Mouse (Mus musculus) adrenal gland, adult 18-20 months (tissue): ENCODE data around the gene Gpa33. TPM values are rescaled to one million over a fixed set of nuclear protein-coding genes. Genes with fewer than 3 reads are reported as not detected.
"Not testable (repeated sequence)": the region's sequence is repeated elsewhere in the genome, so short reads cannot be mapped to it uniquely, and the experiment has no call there.

ENCODE experiments used
- DNase-seq, 2 experiments: peaks; one replicate each; pipeline ENCODE4 v3.0.0; 2021 to 2022; ENCODE audit warnings: low spot score in 2 of 2
- total RNA-seq, 2 experiments: library from RNA; stranded (reverse); gene quantifications; 1 replicate in 1 of 2; 2 replicates in 1 of 2; pipeline ENCODE4 v1.2.3; 2021

Gene Gpa33
- total RNA-seq, 2 experiments from 2014 or later: 0.17 TPM; not detected in 1

DNA sequence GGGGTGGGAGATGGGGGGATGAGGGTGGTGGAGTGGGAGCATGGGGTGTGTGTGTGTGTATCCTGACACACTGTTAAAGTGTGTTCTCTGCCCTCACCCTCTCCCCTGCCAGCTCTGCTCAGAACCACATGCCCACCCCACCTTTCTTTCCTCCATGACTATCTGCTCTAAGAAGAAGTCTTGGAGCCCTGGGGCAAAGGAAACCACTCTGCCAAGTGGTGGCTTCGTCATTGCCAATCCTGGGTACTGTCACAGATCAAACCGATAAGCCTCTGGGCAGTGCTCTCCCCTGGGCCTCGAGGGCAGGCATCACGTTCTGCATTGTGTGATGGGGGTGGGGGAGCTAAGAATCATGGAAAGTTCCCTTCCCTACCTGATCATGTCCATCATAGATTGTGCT, 2.3 kb downstream of the Gpa33 start:
- DNase-seq: no peak

DNA sequence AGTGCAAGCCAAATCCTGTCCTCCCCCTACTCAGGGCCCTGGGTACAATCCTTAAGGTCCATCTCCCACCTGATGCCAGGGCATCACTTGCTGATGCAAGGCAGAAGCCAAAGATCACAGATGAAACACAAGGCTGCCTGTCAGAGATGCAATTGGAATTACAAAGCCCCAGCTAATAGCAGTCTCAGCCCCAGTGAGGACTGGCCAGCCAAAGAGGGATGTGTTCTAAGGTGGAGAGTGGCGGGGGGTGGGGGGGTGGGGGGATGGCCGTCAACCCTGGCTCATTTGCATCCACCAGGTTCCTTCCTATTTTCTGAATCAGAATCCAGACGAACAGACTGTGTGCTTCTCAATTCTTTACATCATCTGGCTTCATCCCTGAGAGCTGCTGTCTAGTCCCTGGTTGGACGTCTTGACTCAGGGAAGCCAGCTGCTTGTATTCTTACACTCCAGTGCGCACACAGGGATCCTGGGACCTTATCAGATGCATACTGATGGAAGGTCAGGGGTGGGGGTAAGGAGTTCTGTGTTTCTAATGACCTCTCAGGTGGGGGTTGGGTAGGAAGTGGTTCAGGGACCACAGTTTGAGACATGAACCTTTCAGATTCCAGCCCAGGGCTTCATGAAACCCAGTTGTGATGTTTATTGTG, 5.2 kb downstream of the Gpa33 start:
- no peak for DNase-seq

DNA sequence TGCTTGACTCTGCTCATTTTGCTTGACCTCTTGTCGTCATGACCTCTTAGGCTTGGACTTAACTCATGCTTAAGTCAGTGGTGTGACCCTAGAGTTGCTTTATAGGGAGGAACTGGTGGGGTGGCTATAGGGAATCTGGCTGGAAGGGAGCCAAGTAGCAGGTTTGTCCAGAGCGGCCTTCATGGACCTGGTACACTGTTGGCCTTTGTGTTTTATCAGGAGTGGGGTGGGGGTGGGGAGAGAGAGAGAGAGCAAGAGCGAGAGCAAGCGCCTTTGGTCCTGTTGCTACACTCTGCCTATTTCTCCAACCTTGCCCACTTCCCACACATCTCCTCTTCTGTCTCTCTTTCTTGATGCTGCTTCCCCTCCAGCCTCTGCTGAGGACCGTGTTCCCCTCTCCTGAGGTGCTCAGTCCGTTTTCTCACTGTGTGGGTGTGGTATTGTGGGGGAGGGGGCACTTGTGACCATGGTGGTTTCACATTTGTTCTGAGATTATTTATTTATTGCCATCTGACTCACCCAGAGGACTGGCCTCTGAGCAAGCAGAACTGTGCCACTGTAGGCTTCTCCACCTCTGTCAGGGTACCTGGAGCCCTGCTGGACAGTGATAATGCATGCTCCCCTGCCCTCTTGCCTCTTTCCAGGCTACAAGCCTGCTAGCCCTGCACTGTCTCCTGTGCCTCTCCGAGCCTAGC, 7.4 kb downstream of the Gpa33 start:
- peak; percentile 43 to 47 for DNase-seq

DNA sequence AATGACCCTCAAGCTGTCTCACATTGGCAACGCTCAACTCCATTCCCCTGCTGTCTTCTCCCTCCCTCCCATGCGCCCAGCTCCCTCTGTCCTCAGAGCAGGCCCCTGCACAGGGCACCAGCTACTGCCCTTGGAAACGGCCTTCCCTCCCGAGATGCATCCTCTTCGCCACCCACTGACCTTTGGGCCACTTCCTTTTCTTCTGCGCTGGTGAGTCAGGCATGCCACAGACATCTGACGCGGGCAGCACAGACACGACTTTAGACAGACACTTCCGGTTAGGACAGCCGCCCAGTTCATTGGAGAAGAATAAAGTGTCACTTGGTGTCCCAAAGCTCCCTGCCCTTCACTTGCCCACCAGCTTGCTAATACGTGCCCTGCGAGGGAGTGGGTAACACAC, 8.1 kb downstream of the Gpa33 start:
- peak; percentile 55 to 61 for DNase-seq

DNA sequence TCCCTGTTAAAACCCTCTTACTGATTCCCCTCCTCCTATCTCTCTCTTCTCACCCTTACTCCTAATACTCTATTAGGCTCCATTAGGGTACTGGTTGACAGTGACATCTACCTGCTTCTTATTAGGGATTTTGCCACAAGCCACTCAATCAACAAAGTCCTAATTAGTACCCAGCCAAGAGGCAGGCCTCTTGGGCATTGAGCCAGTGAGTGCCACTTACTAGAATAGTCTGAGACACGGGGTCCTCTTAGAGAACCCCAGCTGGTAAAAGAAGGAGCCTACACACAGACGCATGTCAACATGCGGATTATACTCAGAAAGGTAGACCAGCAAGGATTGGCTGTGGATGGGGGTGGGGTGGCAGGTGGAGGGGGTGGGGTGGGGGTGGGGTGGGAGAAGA, 9.1 kb downstream of the Gpa33 start:
- DNase-seq: no peak

DNA sequence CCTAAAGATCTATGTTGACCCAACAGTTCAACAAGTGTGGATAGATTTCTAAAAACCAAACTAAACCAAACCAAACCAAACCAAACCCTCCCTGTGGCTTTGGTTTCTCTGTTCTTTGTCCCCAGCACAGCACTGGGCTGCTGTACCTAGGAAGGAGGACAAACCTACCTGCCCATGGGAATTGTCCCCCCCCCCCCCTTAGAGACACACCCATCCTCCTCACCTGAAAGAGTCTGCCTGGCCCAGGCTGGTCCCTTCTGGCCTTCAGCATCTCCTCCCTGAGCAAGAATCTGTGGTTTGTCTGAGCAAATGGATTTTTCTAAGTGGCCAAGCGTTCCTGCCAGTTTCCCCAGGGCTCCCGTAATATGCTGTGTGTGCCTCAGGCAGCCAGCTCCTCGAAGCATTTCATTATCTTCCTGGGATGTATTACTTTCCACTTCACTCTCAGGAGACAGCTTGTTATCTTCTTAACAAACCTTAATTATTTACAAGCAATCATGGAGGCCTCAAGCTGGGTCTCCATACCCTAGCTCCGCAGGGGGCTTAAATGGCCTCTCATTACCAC, 9.7 kb downstream of the Gpa33 start:
- DNase-seq: no peak

DNA sequence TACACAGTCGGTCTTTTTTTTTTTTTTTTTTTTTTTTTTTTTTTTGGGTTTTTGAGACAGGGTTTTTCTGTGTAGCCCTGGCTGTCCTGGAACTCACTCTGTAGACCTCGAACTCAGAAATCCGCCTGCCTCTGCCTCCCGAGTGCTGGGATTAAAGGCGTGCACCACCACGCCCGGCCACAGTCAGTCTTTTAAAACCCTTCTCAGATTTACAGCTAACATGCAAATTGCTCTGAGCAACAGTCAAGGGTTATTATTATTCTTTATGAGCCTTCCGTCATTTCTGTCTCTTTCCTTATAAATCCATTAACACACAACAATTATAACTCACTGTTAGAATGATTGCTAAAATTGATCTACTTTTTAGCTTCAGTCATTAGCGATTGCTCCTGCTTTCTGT, 11.8 kb downstream of the Gpa33 start:
- not testable (repeated sequence) for DNase-seq

DNA sequence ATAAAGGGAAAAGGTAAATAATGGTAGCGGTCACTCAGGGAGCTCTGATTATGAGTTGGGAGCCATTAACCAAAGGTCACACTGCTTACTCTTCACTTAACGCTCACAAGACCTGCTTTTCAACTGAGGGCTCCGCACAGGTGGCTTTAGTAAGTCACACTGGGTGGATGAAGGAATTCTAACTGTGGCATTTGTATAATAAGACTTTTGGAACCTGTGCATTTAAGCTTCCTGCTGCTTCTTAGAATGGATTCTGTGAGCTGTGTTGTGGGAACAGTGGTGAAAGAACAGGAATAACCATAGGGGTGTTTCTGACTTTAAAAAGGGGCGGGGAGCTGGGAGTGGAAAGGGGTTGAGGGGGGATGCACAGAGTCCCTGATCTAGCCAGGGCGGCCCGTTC, 12.3 kb downstream of the Gpa33 start:
- no peak for DNase-seq

DNA sequence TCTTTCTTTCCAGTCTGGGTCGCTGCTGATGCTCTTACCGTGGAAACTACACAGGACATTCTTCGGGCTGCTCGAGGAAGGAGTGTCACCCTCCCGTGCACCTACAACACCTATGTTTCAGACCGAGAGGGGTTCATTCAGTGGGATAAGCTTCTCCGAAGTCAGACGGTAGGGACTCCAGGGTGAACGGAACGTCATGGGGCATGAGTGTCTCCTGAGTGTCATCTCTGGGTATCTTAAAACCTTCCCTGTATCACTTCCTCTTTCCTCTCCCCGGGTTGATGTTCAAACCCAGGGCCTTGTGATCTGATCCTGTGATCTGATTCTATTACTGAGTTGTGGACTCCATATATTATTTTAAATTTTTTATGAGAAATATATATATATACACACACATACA, 16.6 kb downstream of the Gpa33 start:
- DNase-seq: no peak

DNA sequence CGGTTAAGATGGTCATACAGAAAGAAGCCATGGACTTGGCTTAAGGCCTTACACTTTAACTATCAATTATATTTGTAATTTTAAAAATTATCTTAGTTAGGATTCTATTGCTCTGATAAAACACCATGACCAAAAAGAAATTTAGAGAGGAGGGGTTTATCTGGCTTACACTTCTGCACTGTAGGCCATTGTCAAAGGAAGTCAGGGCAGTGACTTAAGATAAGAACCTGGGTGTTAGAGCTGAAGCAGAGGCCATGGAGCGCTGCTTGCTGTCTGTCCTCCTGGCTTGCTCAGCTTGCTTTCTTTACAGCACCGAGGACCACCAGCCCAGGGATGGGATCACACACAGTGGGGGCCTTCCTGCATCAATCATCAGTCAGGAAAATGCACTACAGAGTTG, 17.6 kb downstream of the Gpa33 start:
- DNase-seq: no peak

DNA sequence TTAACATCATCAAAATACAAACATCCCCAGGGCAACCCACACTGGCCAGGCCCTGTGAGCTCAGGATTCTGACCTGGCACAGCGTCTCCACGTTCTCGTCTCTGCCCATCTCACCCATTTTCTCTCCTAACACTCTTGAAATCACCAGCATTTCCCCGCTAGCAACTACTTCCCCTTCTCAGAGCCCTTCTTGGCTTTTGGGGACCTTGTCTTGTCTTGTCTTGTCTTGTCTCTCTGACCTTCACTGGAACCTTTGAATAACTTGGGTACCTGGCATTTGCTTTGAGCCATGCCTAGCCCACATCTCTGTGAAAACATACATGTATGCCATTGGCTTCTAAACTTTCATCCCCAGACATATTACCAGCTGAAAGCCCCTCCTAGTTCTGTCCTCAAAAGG, 19.4 kb downstream of the Gpa33 start:
- DNase-seq: no peak

DNA sequence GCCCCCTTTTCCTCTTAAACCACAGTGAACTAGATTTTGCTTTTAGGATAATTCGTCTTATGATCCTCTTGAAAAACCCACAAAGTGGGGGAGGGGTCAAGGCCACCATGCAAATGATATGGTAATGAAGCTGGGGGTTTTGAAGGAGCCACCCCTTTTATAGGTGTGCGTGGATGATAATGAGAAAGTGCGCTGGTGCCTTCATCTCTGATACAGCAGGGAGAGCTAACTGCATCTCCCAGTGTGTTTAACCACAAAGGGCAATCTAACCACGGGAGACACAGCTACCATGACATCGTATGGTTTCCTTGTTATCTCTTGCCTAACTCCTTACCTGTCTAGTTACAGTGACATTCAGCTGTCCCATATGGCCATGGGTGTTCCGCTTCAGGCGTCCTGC, 20.0 kb downstream of the Gpa33 start:
- no peak for DNase-seq

DNA sequence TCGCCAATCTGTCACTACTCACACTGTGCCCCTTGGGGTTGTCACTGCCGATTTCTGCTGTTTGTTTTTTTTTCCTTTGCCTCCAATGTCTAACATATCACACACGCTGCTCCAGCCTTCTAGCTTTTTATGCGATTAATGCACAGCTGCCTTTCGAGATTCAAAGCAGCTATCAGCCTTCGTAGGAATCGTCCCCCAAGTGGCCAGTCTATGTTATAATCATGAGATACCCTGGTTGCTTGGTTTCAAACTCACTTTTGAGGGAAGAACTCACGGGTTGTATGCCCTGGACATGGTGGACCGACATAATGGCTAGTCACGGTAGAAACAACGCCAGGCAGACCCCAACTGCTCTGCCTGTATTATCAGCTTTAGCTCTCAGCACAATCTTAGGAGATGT, 21.3 kb downstream of the Gpa33 start:
- no peak for DNase-seq

DNA sequence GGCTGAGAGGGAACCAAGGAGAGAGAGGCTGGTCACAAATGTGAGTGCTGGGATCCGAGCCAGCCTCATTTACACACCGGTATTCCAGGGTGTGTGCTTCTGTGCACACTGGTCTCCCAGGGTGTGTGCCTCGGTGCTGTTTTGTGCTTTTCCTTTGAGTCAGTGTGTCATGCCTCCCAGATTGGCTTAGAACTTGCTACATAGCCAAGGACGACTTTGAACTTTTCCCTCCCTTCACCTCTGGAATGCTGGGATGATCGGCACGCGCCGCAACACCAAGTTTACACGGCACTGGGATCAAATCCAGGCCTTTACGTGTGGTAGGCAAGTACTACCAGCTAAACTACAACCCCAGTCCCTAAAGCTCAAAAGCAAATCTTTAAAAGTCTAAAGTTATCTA, 22.0 kb downstream of the Gpa33 start:
- no peak for DNase-seq

DNA sequence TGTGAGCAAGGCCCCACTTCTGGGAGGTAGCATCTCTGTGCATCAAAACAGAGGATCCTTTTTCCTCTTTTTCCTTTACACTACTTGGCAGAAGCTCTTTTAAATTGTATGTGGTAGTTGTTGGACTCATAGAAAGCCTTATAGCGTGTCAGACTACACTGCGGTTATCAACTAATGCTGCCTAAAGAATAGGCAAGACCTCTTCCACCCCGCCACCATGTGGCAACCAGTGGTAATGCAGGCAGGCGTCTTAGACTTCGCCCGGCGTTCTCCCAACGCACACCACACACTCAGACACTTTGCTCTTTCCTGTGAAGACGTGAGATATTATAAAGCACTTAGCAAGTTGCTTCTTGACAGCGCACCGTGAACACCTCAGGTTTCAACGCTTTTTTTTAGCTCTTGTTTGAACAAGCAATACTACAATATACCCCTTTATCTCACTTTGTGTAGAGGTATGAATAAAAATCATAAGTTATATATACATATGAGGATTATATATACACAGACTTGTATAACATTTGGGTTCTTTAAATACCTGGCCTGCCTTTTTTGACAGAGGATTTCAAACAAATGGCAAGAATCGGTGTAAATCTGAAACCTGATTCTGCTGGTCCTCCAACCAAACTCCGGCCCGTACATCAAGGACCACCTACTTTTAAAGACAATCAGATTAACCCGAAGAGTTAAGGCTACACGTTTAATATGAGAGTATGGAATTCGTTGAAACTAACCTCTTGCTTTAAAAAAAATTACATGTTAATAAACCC, 23.5 kb downstream of the Gpa33 start:
- peak; percentile 89 to 92 for DNase-seq

DNA sequence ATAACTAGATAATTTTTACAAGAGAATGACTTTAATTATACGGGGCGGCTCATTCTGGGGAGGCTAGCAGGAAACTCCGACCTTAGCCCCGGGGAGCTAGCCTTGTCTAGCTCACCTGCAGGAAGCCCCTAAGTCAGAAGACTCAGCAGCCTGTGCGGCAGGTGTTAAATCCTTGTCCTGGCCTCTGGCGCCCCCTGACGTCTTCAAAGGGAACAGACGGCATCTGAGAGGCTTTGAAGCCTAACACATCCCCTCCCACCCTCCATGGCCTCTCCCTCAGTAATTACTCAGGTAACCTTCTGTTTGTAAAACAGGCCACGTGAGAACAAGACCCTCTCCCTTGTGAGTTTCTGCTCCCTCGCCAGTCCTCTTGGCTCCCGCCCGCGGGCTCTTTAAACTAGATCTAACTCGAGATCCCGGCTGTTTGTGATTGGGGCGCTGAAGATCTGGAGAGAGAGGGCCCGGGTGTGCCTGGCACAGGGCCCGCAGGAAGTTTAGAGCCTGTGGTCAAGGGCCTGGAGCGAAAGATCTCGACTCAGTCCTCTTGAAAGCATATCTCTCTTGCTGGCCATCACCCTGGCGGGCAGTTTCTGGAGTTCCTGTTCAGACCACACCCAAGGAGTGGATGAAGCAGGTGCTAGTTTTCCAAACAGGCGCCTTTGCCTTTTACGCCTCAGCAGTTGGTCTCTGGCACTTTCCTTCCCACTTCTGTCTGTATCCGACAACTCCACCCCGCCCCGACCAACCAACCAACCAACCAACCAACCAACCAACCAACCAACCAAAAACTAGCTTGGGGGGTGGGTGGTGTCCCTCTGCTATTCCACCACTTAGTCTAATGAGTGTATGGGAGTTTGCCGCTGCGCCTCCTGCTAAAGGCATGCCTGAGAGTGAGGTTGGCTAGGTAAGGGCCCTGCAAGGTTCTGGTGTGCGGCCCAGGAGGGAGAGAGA, 24.4 kb downstream of the Gpa33 start:
- DNase-seq: peak; percentile 73

DNA sequence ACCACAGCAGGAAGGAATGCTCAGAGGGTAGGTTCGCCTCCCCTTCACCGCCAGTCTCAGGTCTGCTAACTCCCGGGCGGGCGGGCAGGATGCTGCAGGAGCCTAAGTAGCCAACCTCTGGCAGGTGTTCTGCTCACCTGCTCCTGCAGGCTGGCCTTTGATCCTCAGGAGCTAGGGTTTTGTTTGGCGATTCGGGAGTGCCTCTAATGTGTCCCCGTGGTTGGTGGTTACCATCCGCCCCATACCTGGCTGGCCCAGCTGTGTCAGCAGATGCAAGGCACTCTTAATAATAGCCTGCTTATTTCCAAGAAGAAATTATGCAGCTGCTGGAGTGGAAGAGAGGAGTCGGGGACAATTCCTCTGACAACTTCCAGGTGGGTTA, 25.1 kb downstream of the Gpa33 start:
- DNase-seq: no peak

DNA sequence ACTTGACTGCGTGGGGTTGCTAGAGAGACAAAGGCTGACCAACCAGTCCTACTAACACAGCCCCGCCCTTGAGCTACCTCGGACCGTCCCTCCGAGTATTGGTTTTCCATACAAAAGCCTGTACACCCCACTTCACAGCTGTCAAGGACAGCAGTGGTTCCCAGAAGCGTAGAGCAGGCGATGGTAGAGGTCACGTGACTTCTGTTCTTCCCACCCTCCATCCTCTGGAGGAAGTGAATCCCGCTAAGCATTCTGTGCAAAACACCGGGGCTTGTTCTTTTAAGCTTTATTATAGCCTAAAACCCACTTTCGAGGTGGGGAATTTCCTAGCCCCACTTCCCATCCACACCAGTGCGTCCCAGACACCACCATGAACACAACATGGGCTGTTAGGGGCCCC, 27.7 kb downstream of the Gpa33 start:
- DNase-seq: no peak

DNA sequence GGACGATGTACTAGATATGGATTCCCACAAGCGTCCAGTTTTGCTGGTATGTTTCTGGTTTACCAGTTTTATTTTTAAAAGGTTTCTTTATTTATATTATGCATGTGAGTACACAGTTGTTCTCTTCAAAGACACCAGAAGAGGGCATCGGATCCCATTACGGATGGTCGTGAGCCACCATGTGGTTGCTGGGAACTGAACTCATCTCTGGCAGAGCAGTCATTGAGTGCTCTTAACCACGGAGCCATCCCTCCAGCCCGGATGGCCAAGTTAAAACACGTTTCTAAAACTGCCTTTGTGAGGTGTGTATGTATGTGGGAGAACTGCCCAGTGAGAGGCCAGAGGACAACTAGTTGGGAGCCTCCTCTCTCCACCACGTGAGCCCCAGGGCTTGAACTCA, 28.6 kb downstream of the Gpa33 start:
- no peak for DNase-seq

DNA sequence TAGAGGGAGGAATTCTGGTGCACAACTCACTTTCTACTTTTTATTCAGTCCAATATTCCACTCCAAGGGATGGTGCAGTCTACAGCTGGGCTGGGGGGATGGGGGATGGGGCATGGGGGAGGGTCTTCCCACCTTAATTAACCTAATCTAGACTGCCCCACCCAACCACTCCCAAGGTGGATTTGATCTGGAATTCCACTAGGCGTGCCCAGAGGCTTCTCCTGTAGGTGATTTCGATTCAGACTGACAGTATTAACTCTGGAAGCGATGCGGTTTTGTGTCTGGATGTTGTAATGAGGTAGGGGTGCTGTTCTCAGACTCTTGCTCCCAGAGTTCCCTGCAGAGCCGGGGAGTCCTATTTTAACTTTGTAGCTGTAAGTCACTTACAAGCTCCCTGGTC, 30.1 kb downstream of the Gpa33 start:
- DNase-seq: no peak
